Mouse (Mus musculus) erythroblast, embryonic 14.5 days (primary cell): ENCODE data around the gene Grid1. TPM values are rescaled to one million over a fixed set of nuclear protein-coding genes. Genes with fewer than 3 reads are reported as not detected.

Experiments
- H3K27me3 ChIP-seq: 2 replicates; pipeline ENCODE4 v1.6.1; 2012; ENCODE audit warnings: inconsistent platforms; ENCODE audit not compliant: control insufficient read depth
- H3K36me3 ChIP-seq: 2 replicates; pipeline ENCODE4 v1.6.1; 2012; ENCODE audit warnings: mild to moderate bottlenecking, inconsistent platforms; ENCODE audit not compliant: control insufficient read depth
- H3K4me1 ChIP-seq: 2 replicates; pipeline ENCODE4 v1.6.1; 2012; ENCODE audit warnings: inconsistent platforms; ENCODE audit not compliant: control insufficient read depth
- H3K4me3 ChIP-seq: replicated peaks from 2 replicates; pipeline ENCODE3; 2012; ENCODE audit warnings: moderate library complexity, mild to moderate bottlenecking, inconsistent platforms
- H3K9me3 ChIP-seq: 2 replicates; pipeline ENCODE4 v1.6.1; 2012; ENCODE audit warnings: low read length, inconsistent platforms, mixed read lengths; ENCODE audit not compliant: control insufficient read depth
- GATA1 ChIP-seq: IDR thresholded peaks from 2 replicates; pipeline ENCODE4 v1.6.1; 2012; ENCODE audit warnings: low read length, inconsistent platforms, mixed read lengths
- TAL1 ChIP-seq: IDR thresholded peaks from 3 replicates; pipeline ENCODE4 v1.6.1; 2012; ENCODE audit warnings: low read length, inconsistent platforms, mixed read lengths
- polyA plus RNA-seq: library from polyadenylated mRNA; stranded (reverse); fragments of >175 nt; gene quantifications from 2 replicates; pipeline ENCODE4 v1.2.3, GENCODE M21; 2012

Grid1 gene
- polyA plus RNA-seq, 1 experiment: not detected

GRCm38 (mm10) chr14:35026686-35027085 lies 206.8 kb downstream of the Grid1 start:
- Histone ChIP-seq H3K4me3 (no peak overlapping the region), H3K27me3 (no peaks in the 10 kb centered on the region), H3K9me3 (peaks cover 4% of the 10 kb centered on the region; the same call in 1 of the 2 replicates), H3K36me3 (no peaks in the 10 kb centered on the region), H3K4me1 (no peaks in the 10 kb centered on the region)
- TF ChIP-seq GATA1 (no peak), TAL1 (no peak)

- Histone ChIP-seq H3K27me3 (no peaks in the 10 kb centered on the region), H3K9me3 (peaks cover 4% of the 10 kb centered on the region; the same call in 1 of the 2 replicates), H3K4me3 (no peak overlapping the region), H3K36me3 (no peaks in the 10 kb centered on the region), H3K4me1 (no peaks in the 10 kb centered on the region)
- no peak for TF ChIP-seq TAL1
- no peak for TF ChIP-seq GATA1
These were observed 207.7 kb downstream of the Grid1 start for GRCm38 (mm10) chr14:35027501-35028140.

DNA sequence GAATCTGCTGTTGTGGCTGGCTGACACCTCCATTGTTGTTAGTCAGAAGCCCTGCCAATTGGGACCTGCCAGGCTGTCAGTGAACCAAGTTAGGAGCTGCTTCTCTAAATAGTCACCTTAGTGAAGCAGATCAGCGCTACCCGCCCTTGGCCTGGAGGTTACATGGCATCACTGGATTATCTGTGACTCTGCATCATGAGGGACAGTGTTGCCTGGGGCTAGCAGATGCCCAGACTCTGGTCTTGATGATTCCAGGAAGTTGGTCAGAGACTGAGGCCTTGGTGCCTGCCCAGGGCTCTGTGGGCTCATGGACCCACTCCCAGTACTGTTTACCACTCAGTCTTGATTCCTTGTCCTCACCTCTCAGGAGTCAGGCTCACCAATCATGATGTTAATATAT lies 209.7 kb downstream of the Grid1 start:
- H3K9me3 ChIP-seq: peaks cover 4% of the 10 kb centered on the region; the same call in 1 of the 2 replicates
- TF ChIP-seq GATA1 (no peak), TAL1 (no peak)
- no peaks in the 10 kb centered on the region for H3K4me1 ChIP-seq
- H3K27me3 ChIP-seq: no peaks in the 10 kb centered on the region
- no peak overlapping the region for H3K4me3 ChIP-seq
- H3K36me3 ChIP-seq: no peaks in the 10 kb centered on the region

- H3K36me3 ChIP-seq: no peaks in the 10 kb centered on the region
- no peaks in the 10 kb centered on the region for H3K4me1 ChIP-seq
- H3K27me3 ChIP-seq: no peaks in the 10 kb centered on the region
- no peak overlapping the region for H3K4me3 ChIP-seq
- TF ChIP-seq TAL1 (no peak), GATA1 (no peak)
- peaks cover 4% of the 10 kb centered on the region; the same call in 1 of the 2 replicates for H3K9me3 ChIP-seq
These were observed 210.4 kb downstream of the Grid1 start for GRCm38 (mm10) chr14:35030271-35030670.

DNA sequence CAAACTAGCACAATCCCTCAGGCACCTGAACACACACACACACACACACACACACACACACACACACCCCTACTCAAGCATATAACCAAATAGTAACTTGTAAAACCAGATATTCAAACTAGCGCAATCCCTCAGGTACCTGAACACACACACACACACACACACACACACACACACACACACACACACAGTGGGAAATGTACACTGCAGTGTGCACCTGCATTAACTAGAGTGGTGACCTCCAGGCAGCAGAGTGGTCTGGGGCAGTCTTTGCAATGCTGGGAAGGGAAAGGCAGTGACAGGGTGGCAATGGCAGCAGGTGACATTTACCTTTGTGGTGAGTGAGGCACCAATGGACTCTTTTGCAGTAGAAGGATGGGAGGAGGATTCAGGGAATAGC lies 212.4 kb downstream of the Grid1 start:
- Histone ChIP-seq H3K9me3 (no peaks in the 10 kb centered on the region; the same call in 1 of the 2 replicates), H3K4me1 (no peaks in the 10 kb centered on the region), H3K27me3 (no peaks in the 10 kb centered on the region), H3K4me3 (no peak overlapping the region), H3K36me3 (no peaks in the 10 kb centered on the region)
- no peak for TF ChIP-seq GATA1
- no peak for TF ChIP-seq TAL1

DNA sequence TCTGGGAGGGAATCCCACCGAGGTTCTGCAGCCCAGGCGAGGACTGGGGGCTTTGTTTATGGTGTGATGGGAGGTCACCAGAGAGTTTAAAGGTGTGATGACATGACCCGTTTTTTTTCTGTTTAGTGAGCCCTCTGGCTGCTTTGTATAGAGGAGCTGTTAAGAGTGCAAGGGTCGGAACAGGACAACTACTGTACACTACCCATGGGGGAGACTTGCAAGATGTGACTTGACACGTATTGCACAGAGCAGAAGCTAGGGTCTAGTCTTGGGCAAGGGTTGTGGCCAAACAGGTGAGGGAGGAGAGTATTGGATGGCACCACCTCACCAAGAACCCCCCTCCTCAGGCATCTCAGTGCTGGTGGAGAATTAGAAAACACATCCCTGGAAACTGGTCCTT lies 224.4 kb downstream of the Grid1 start:
- Histone ChIP-seq H3K9me3 (no peaks in the 10 kb centered on the region), H3K4me3 (no peak overlapping the region), H3K36me3 (no peaks in the 10 kb centered on the region), H3K27me3 (no peaks in the 10 kb centered on the region), H3K4me1 (no peaks in the 10 kb centered on the region)
- TF ChIP-seq TAL1 (no peak), GATA1 (no peak)

DNA sequence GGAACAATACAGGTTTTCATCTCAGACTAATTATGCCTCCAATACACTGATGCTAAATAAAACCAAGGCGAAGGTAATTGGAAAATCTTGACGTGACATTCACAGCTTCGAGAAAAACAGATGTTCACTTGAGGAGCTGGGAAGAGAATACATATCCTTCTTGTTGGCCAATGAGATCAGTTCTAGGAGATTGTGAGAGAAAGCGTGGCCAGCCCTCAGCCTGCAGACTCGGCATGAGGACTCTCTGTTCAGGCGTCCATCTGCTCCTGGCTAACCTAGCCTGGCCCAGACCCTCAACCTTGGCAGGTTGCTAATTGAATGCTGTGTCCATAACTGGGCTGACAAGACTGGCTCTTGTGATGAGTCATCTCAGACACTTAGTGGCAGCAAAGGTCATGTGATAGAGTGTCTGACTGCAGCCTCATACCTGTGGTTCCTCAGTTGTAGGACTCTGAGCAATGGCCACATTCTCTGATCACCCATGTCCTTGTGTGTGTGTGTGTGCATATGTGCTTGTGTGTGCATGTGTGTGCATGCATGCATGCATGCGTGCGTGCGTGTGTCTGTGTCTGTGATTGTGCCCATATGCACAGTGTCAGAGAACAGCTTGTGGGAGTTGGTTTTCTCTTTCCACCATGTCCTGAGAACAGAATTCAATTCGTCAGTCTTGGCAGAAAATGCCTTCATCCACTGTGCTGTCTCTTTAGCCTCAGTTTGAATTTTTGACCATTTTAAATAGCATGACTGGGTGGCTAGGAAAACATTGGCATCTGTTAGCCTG lies 225.2 kb downstream of the Grid1 start:
- TF ChIP-seq GATA1: no peak
- TF ChIP-seq TAL1: no peak
- Histone ChIP-seq H3K4me3 (no peak overlapping the region), H3K9me3 (no peaks in the 10 kb centered on the region)

DNA sequence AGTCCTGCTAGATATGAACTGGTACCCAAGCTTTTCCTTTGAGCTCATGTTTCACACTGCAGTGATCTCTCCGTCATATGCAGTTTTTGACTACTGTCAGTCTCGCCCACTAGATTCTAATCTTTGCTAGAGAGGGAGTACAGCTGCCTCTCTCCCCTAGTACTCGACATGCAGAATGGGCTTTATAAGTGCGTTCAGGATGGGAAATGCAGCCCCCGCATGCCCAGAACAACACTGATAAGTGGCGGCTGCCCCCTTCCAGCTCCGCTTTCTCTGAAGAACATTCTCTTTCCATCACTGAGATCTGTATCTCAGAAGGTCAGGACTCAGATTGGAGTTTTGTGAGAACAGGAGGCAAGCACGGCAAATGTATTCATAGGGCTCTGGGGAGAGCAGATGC lies 229.3 kb downstream of the Grid1 start:
- H3K9me3 ChIP-seq: no peaks in the 10 kb centered on the region
- TF ChIP-seq TAL1 (no peak), GATA1 (no peak)

More for the DNA sequence above, 225.2 kb downstream of the Grid1 start:
- no peaks in the 10 kb centered on the region for H3K36me3 ChIP-seq
- no peaks in the 10 kb centered on the region for H3K27me3 ChIP-seq
- no peaks in the 10 kb centered on the region for H3K4me1 ChIP-seq

DNA sequence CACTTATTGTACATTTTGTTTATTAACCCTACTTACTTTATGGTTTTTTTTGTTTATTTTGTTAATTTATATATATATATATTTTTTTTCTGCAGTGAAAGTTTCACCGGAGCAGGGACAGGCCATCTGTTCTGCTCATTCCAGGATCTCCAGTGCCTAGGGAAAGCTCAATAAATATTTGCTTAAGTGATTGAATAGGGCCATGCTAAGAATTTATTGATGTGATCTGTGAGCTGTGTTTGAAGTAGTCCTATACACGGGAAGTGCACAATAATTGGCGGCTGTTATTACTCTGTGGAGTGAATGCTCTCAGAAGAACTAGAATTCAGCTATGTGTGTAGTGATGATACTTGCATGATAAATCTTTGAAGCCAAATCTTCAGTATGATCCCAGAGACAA lies 234.2 kb downstream of the Grid1 start:
- Histone ChIP-seq H3K9me3 (no peaks in the 10 kb centered on the region), H3K27me3 (no peaks in the 10 kb centered on the region), H3K4me3 (no peak overlapping the region), H3K36me3 (no peaks in the 10 kb centered on the region), H3K4me1 (no peaks in the 10 kb centered on the region)
- no peak for TF ChIP-seq GATA1
- no peak for TF ChIP-seq TAL1

More for the DNA sequence above, 229.3 kb downstream of the Grid1 start:
- no peak overlapping the region for H3K4me3 ChIP-seq
- no peaks in the 10 kb centered on the region for H3K4me1 ChIP-seq
- no peaks in the 10 kb centered on the region for H3K36me3 ChIP-seq
- H3K27me3 ChIP-seq: no peaks in the 10 kb centered on the region
